Mouse (Mus musculus): ENCODE results near the gene Bach1. TPM values are rescaled to one million over a fixed set of nuclear protein-coding genes. Genes with fewer than 3 reads are reported as not detected.

Gene Bach1
- total and polyA plus RNA-seq, 3 experiments, result 8.3 to 27.9 (median 26.4) TPM

- TF ChIP-seq EP300 (IDR thresholded peaks at IDR 0.05; ENCODE audit: insufficient read depth, low read depth, low read length), result no peak
- no peak for TF ChIP-seq POLR2A (IDR thresholded peaks at IDR 0.05; ENCODE audit: insufficient read depth, low read depth, low read length)
- no peak for TF ChIP-seq CTCF (IDR thresholded peaks at IDR 0.05)
- Histone ChIP-seq H3K36me3 (ENCODE audit: control insufficient read depth, insufficient read depth, low read length) (peaks cover 7% of the 10 kb centered on the region), H3K27me3 (ENCODE audit: control insufficient read depth, insufficient read depth, low read length) (no peaks in the 10 kb centered on the region), H3K4me1 (ENCODE audit: control insufficient read depth, insufficient read depth, low read length) (peaks cover 30% of the 10 kb centered on the region), H3K27ac (no peak overlapping the region), H3K4me3 (no peak overlapping the region), H3K9ac (ENCODE audit: low read depth, low read length) (no peak overlapping the region), H3K79me2 (replicated peaks; ENCODE audit: control insufficient read depth, insufficient read depth, low read length) (peaks cover 13% of the 10 kb centered on the region)
- intact Hi-C loops (cut with DNase I), result no loop called here
- whole genome bisulfite sequencing, result 62% methylated on average over 5 of the region's 5 CpGs
- no peak for DNase-seq
These were observed 9.8 kb downstream of the Bach1 start for GRCm38 (mm10) chr16:87708570-87708969.

GRCm38 (mm10) chr16:87709144-87709543 lies 10.4 kb downstream of the Bach1 start:
- 34% methylated on average over 5 of the region's 5 CpGs for WGBS
- Histone ChIP-seq H3K4me1 (ENCODE audit: control insufficient read depth, insufficient read depth, low read length) (peaks cover 32% of the 10 kb centered on the region), H3K4me3 (no peak overlapping the region), H3K9ac (ENCODE audit: low read depth, low read length) (no peak overlapping the region), H3K79me2 (replicated peaks; ENCODE audit: control insufficient read depth, insufficient read depth, low read length) (peaks cover 14% of the 10 kb centered on the region), H3K27me3 (ENCODE audit: control insufficient read depth, insufficient read depth, low read length) (no peaks in the 10 kb centered on the region), H3K27ac (no peak overlapping the region), H3K36me3 (ENCODE audit: control insufficient read depth, insufficient read depth, low read length) (peaks cover 2% of the 10 kb centered on the region)
- DNase-seq, result peak in 1 of 2 experiments; percentile 10
- intact Hi-C loops (cut with DNase I), result no loop called here
- TF ChIP-seq POLR2A (IDR thresholded peaks at IDR 0.05; ENCODE audit: insufficient read depth, low read depth, low read length) (no peak), CTCF (IDR thresholded peaks at IDR 0.05) (no peak), EP300 (IDR thresholded peaks at IDR 0.05; ENCODE audit: insufficient read depth, low read depth, low read length) (no peak)

- DNase-seq, result no peak
- TF ChIP-seq EP300 (IDR thresholded peaks at IDR 0.05; ENCODE audit: insufficient read depth, low read depth, low read length) (no peak), CTCF (IDR thresholded peaks at IDR 0.05) (no peak), POLR2A (IDR thresholded peaks at IDR 0.05; ENCODE audit: insufficient read depth, low read depth, low read length) (no peak)
- intact Hi-C loops (cut with DNase I), result no loop called here
- H3K9ac ChIP-seq (ENCODE audit: low read depth, low read length), result no peak overlapping the region
- WGBS, result 96% methylated on average over 9 of the region's 9 CpGs
- no peak overlapping the region for H3K27ac ChIP-seq
- peaks cover 2% of the 10 kb centered on the region for H3K36me3 ChIP-seq (ENCODE audit: control insufficient read depth, insufficient read depth, low read length)
- no peak overlapping the region for H3K4me3 ChIP-seq
- H3K4me1 ChIP-seq (ENCODE audit: control insufficient read depth, insufficient read depth, low read length), result peaks cover 36% of the 10 kb centered on the region
- peaks cover 14% of the 10 kb centered on the region for H3K79me2 ChIP-seq (replicated peaks; ENCODE audit: control insufficient read depth, insufficient read depth, low read length)
- H3K27me3 ChIP-seq (ENCODE audit: control insufficient read depth, insufficient read depth, low read length), result no peaks in the 10 kb centered on the region
These were observed 11.2 kb downstream of the Bach1 start for GRCm38 (mm10) chr16:87709971-87710370.

- H3K27me3 ChIP-seq (ENCODE audit: control insufficient read depth, insufficient read depth, low read length), result no peaks in the 10 kb centered on the region
- no peak overlapping the region for H3K4me3 ChIP-seq
- peaks cover 2% of the 10 kb centered on the region; the same call in 1 of the 2 replicates for H3K36me3 ChIP-seq (ENCODE audit: control insufficient read depth, insufficient read depth, low read length)
- peaks cover 37% of the 10 kb centered on the region for H3K4me1 ChIP-seq (ENCODE audit: control insufficient read depth, insufficient read depth, low read length)
- peaks cover 13% of the 10 kb centered on the region for H3K79me2 ChIP-seq (replicated peaks; ENCODE audit: control insufficient read depth, insufficient read depth, low read length)
- no peak overlapping the region for H3K9ac ChIP-seq (ENCODE audit: low read depth, low read length)
- intact Hi-C loops (cut with DNase I), result no loop called here
- no peak for DNase-seq
- no peak overlapping the region for H3K27ac ChIP-seq
- TF ChIP-seq CTCF (IDR thresholded peaks at IDR 0.05) (no peak), POLR2A (IDR thresholded peaks at IDR 0.05; ENCODE audit: insufficient read depth, low read depth, low read length) (no peak), EP300 (IDR thresholded peaks at IDR 0.05; ENCODE audit: insufficient read depth, low read depth, low read length) (no peak)
- 79% methylated on average over 2 of the region's 2 CpGs for WGBS
These were observed 13.2 kb downstream of the Bach1 start for GRCm38 (mm10) chr16:87711961-87712360.

GRCm38 (mm10) chr16:87712986-87713693 lies 14.4 kb downstream of the Bach1 start:
- Histone ChIP-seq H3K79me2 (replicated peaks; ENCODE audit: control insufficient read depth, insufficient read depth, low read length) (peaks cover 10% of the 10 kb centered on the region), H3K4me3 (no peak overlapping the region), H3K27me3 (ENCODE audit: control insufficient read depth, insufficient read depth, low read length) (no peaks in the 10 kb centered on the region), H3K36me3 (ENCODE audit: control insufficient read depth, insufficient read depth, low read length) (peaks cover 2% of the 10 kb centered on the region; the same call in 1 of the 2 replicates), H3K4me1 (ENCODE audit: control insufficient read depth, insufficient read depth, low read length) (peaks cover 37% of the 10 kb centered on the region), H3K27ac (no peak overlapping the region; the same call in 1 of the 2 replicates), H3K9ac (ENCODE audit: low read depth, low read length) (no peak overlapping the region)
- DNase-seq, result peak; percentile 22 to 49
- TF ChIP-seq CTCF (IDR thresholded peaks at IDR 0.05) (no peak), EP300 (IDR thresholded peaks at IDR 0.05; ENCODE audit: insufficient read depth, low read depth, low read length) (0 out of 2 replicates have a peak, but pooled peaks have one; percentile 8), POLR2A (IDR thresholded peaks at IDR 0.05; ENCODE audit: insufficient read depth, low read depth, low read length) (no peak)
- intact Hi-C loops (cut with DNase I), result no loop called here
- WGBS, result 41% methylated on average over 18 of the region's 18 CpGs

GRCm38 (mm10) chr16:87714550-87714949 lies 15.8 kb downstream of the Bach1 start:
- H3K79me2 ChIP-seq (replicated peaks; ENCODE audit: control insufficient read depth, insufficient read depth, low read length), result peaks cover 8% of the 10 kb centered on the region
- WGBS, result 78% methylated on average over 9 of the region's 9 CpGs
- H3K4me1 ChIP-seq (ENCODE audit: control insufficient read depth, insufficient read depth, low read length), result peaks cover 35% of the 10 kb centered on the region
- H3K9ac ChIP-seq (ENCODE audit: low read depth, low read length), result no peak overlapping the region
- H3K27ac ChIP-seq, result no peak overlapping the region
- TF ChIP-seq POLR2A (IDR thresholded peaks at IDR 0.05; ENCODE audit: insufficient read depth, low read depth, low read length), result no peak
- no peak for TF ChIP-seq EP300 (IDR thresholded peaks at IDR 0.05; ENCODE audit: insufficient read depth, low read depth, low read length)
- no peak for TF ChIP-seq CTCF (IDR thresholded peaks at IDR 0.05)
- H3K27me3 ChIP-seq (ENCODE audit: control insufficient read depth, insufficient read depth, low read length), result no peaks in the 10 kb centered on the region
- H3K36me3 ChIP-seq (ENCODE audit: control insufficient read depth, insufficient read depth, low read length), result 0 out of 2 replicates have a peak, but pooled peaks cover 2% of the 10 kb centered on the region
- DNase-seq, result no peak
- no peak overlapping the region for H3K4me3 ChIP-seq
- intact Hi-C loops (cut with DNase I), result loop anchor here (2.0 kb wide), 1 partner anchor 14 kb away; no protein-coding TSS in a partner anchor
